Mouse (Mus musculus): ENCODE measurements around the gene Axdnd1.
"Not testable (repeated sequence)": the region's sequence is repeated elsewhere in the genome, so short reads cannot be mapped to it uniquely, and the experiment has no call there.

Axdnd1 gene

DNA sequence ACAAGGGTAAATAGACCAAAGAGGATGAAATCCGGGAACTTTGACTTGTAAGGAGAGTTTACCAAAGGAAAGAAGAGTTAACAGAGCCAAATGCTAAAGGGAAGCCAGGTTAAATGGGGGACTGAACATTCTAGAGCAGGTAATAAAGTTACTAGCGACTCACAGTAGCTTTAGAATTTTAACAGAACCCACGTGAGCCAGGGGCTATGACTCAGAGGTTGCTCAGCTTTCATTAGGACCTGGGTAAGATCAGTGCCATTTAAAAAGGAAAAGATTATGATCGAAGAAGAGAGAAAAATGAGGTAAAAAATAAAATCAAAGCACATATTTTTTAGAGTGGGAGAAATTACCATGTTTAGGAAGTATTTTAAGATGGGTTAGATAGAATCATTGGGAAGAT, 80.1 kb downstream of the Axdnd1 start:
- no peak for DNase-seq (ENCODE audit: low read depth, low spot score)

- DNase-seq (ENCODE audit: low read depth, low spot score): no peak
These were observed 97.8 kb downstream of the Axdnd1 start for GRCm38 (mm10) chr1:156323126-156323525.

DNA sequence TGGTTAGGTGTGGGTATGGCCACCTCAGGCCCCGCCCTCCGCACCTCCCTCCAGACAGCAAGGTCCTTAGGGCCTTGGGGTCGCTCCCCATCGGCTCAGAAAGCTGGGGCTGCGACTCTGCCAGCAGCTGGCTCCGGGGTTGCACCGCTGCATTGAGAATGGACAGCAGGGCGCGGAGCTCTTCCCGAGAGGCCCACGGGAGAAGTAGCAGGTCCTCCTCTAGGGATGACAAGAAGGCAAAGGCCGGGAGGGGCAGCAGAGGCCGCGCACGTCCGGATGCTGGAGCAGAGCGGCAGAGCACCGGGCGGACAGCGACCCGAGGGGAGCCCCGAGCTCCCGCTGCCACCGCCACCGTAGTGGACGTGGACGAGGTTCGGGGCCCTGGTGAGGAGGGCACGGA, 110.3 kb downstream of the Axdnd1 start, which contains the start of gene Nphs2:
Nphs2 (plus strand) TSS at position 98 of the 400 bp plus-strand sequence.
- DNase-seq (ENCODE audit: low read depth, low spot score): peak; percentile 3

GRCm38 (mm10) chr1:156308595-156308994, 112.4 kb downstream of the Axdnd1 start:
- no peak for DNase-seq (ENCODE audit: low read depth, low spot score)

GRCm38 (mm10) chr1:156302911-156303749, 117.8 kb downstream of the Axdnd1 start, which contains the start of gene Tdrd5:
Gene Tdrd5, minus strand, starts transcription at chr1:156303664.
- peak; percentile 47 for DNase-seq (ENCODE audit: low read depth, low spot score)

DNA sequence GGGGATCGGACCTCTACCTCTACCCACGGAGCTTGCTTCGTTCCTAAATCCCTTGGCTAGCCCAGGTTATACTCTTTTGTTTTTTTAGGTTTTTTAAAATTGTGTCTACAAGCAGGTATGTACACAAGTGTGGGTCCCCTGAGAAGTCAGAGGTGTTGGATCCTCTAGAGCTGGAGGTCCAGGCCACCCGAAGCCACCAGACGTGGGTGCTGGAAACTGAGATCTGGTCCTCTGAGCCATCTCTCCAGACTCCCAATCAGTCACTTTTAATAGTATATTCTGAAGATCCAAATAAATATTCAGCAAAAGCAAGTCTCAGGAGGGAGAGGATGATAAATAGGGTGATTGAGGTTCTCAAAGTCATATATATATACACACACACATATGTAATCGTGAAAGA, 130.9 kb downstream of the Axdnd1 start:
- no peak for DNase-seq (ENCODE audit: low read depth, low spot score)

DNA sequence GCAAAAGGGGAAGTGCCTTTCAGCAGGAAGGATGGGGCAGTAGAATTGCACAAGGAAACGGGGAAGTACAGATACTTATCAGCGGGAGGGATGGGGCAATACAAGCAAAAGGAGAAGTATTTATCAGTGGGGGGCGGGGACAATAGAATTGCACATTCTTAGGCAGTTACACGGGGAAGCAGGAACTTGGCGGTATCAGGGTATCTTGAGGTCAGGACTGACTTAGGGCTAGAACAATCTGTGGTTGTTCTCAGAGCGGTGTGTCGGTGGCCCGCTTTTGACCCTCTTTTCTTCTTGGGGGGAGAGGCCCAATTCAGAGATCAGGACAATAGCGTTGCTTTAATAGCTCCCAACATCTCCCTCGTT, 131.8 kb downstream of the Axdnd1 start:
- not testable (repeated sequence) for DNase-seq (ENCODE audit: low read depth, low spot score)

GRCm38 (mm10) chr1:156288556-156289221, 132.3 kb downstream of the Axdnd1 start:
- no peak for DNase-seq (ENCODE audit: low read depth, low spot score)

DNA sequence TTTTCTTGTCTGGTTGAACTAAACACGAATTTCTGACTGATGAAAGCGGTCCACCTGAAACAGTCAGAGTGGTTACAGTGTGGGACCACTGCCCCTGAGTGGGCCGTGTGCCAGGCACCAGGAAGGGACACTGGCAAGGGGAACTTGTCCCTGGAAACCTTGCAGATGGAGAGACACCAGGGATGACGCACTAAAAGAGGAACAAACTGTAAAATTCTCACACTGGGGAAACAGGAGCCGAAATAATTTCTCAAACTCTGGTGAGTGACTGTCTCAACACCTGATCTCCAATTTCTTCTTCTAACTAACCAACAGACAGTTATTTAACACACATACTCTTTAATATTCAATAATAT, 135.4 kb downstream of the Axdnd1 start:
- no peak for DNase-seq (ENCODE audit: low read depth, low spot score)

DNA sequence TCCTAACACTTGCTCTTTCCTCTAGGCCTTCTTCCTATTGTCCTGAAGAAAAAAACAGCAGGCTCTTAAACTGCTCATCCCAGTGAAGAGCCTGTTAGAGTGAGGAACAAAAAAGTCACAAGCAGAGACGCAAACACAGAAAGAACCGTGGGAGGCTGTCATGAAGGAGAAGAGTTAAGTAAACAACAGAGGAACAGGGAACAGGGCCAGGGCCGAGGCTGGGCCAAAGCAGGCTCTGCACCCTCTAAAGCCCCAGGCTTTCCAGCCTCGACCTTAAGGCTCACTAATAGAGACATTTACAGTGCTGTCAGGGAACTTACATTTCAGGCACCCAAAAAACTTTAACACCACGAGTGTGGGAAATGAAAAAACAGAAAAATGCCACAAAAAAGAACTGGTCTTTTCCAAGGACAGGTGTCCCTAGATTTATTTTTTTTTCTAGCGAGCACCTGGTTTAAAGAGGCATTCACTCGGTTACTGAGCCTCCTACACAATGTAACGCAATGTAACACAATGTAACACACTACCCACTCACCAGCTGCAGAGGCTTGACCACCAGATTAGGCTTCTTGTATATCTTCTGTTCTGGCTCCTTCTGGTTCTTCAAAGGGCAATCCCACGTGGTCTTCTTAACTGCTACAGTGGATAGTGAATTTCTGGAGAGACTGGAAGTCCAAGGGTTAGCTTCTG, 136.0 kb downstream of the Axdnd1 start:
- no peak for DNase-seq (ENCODE audit: low read depth, low spot score)

- DNase-seq (ENCODE audit: low read depth, low spot score): no peak
These were observed 136.8 kb downstream of the Axdnd1 start for GRCm38 (mm10) chr1:156284207-156284606.

- peak; percentile 20 for DNase-seq (ENCODE audit: low read depth, low spot score)
These were observed 140.8 kb downstream of the Axdnd1 start for GRCm38 (mm10) chr1:156280131-156280530.

DNA sequence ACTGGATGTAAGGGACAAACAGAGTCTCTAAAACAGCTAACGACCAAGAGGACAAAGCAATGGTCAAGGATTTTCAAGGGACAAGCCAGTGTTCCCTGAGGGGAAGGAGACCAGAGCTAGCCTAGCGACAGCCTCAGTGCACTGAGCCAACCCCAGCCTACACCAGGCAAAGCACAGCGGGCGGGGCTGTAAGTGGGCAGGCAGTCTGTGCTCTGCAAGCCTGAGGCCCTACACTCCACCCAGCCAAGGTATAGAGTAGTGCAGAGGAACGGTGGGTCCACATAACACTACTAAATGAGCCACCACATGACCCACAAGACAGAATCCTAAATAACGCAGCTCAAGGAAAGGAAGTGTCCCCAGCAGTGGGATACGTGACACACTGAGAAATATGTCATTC, 147.3 kb downstream of the Axdnd1 start:
- DNase-seq (ENCODE audit: low read depth, low spot score): no peak
